Mouse (Mus musculus) layer of hippocampus, adult 18-20 months (tissue): ENCODE results near the gene Exoc6. TPM values are rescaled to one million over a fixed set of nuclear protein-coding genes. Genes with fewer than 3 reads are reported as not detected.
A peak's percentile ranks its signal among the peaks of the same experiment; 100 is the strongest.
"Not testable (repeated sequence)": the region's sequence is repeated elsewhere in the genome, so short reads cannot be mapped to it uniquely, and the experiment has no call there.

ENCODE experiments used
- DNase-seq, 2 experiments: peaks; one replicate each; pipeline ENCODE4 v3.0.0; 2022; ENCODE audit warnings: low spot score in 2 of 2
- long read RNA-seq: library from polyadenylated mRNA; stranded (forward); transcript quantifications from one replicate; pipeline ENCODE4 v2.0.0, GENCODE M21; 2021
- total RNA-seq, 2 experiments: library from RNA; stranded (reverse); gene quantifications; 2 replicates each; pipeline ENCODE4 v1.2.3; 2021

The Exoc6 gene
- 10 to 100 TPM; 50.2 to 51.3 TPM for total RNA-seq
- long read RNA-seq, transcript Exoc6-201 (22 exons, 3,543 nt): major isoform, 71 of 83 reads
- long read RNA-seq, partial matches to known transcripts: 5 of 83 reads
- long read RNA-seq, other reads (novel, unspliced or antisense): 7 of 83 reads

DNA sequence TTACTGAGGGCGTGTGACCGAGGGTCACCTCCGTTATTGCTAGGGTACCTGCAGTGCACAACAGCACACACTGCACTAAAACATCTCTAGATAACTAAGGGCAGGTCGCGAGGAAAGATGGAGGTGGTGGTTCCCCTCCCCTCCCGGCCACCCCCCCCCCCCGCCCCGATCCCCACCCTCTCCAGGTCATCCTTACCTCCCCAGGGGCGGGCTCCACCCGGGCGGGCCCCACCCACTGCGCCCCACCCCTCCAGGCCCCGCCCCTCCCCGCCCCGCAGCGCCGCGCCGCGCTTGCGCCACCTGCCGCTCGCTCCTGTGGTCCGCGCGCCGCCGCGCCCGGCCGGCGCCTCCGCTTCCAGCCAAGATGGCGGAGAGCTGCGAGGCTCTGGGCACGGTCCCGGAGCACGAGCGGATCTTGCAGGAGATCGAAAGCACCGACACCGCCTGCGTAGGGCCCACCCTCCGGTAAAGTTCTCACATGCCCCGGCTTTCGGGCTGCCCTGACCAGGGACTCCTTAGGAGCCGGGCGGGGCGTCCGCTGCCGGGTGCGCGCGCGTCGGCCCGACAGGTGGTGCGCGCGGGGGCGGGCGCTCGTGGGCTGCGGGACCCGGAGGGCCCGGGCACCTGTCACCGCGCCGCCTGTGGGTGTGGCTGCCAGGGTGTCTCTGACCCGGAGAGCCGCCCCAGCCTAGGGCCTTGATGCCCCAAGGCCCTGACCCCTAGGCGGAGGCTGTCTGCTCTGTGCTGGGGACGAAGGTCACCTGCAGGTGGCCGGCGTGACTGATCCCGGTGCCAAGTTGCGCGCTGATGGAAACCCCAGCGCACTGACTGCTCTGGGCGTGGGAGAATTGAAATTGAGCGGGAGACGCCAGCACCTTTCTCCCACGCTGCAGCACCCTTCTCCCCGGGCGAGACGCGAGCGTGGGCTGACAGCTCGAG, at the start of gene Exoc6:
Gene Exoc6 (plus strand): TSS at position 318 of the 939 bp plus-strand sequence.
- peak; percentile 72 to 74 for DNase-seq

DNA sequence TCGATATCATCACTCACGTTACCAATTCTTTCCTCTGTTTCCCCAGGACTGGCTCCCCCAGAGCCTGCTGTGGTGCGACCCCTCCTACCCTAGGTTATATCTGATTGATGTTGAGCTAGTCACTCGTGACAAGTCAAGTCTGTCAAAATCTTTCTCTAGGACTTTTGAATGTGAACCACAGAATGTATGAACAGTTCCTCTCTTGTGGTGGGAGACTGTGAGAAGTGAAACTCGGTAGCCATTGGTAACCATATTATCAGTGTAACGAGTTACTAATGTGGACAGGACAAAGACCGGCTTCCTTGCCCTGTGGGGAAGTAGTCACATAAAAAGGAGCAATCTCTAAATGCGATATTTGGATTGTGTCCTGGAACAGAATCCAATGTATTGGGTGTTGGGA, 47.2 kb upstream of the Exoc6 start:
- no peak for DNase-seq

DNA sequence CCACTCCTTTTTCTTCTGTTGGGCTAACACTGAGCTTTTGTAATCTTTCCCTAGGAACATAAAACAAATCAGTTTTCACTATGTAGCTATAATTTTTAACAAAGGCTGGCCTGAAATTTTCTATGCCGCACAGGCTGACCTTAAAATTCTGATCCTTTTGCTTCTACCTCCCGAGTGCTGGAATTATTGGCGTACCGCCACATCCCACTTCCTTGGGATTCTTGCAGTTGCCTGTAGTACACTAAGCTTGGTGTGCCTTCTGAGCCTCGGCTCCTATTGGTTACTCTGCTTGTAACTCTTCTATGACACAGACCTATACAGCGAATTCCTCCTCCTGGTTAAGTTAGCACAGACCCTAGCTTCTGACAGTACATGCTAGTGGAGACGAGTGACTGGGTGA, 44.2 kb upstream of the Exoc6 start:
- DNase-seq: no peak

DNA sequence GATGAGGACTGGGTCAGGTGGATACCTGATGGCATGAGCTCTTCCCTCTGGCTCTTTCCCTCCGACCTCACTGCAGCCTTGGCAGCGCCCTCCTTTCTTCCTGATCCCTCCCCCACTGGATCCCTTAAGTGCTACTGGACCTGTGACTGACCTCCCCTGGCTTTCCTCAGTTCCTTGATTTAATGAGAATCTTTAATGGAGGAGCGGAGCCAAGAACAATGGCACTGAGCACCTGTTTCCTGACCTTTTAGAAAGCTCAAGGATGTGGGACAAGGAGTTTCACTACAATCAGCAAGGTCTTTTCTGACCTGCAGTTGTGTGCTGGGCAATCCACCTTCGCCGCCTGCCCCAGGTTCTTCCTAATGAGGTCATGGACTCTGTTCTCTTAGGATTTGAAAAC, 43.6 kb upstream of the Exoc6 start:
- DNase-seq: no peak

DNA sequence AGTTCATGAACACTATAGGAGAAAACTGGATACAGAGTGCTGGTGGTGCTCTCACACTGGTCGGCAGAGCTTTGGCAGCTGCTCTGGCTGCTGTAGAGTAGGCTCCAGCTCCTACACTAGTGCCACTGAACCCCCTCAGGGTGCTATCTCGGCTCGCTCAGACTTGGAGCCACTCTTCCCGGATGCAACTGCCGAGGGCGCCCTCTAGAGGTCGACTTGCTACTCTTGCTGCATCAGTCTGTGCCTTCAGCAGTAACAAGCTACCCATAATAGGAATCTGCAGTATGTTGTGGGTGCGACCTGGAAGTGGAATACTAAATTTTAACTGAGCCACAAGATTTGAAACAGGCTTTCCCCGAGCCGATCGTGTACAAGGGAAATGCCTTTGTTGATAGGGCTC, 40.5 kb upstream of the Exoc6 start:
- DNase-seq: peak; percentile 28 to 70

DNA sequence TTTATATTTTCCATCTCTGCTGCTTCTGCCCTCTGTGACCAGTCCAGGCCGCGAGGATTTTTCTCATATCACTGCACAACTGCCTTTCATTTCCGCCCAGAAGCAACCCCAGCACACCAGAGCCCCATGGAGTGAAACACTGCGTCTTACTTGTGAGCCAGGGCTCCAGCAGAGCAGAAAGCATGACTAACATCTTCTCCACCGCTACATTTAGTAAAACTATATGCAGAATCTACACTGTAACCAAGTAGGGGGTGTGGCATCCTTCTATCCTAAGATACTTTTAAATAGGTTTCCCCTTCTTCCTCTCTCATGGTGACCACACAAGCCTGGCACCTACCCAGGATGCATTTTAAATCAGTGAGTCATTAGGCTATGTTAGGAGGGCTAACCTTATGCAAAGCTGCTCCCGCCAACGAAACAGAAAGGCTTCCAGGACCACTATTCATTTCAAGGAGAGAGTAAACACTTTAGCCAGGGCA, 35.4 kb upstream of the Exoc6 start:
- DNase-seq: no peak

DNA sequence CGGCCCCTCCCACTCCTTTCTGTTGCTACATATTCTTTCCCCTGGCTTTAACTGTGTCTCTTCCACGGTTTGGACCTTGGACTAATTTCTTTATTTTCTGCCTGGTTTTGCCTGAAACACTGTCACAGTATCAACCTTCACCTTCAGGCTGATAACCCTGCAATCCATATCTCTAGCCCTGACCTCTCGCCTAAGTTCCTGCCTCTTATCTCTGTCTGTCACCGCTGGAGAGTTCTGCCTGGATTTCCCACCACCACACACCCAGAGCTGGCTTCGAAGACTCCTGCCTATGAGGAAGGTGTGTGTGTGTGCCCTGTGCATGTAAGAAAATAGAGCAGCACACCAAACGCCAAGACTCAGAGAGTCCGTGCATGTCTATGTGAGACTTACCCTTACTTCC, 32.8 kb upstream of the Exoc6 start:
- DNase-seq: no peak

DNA sequence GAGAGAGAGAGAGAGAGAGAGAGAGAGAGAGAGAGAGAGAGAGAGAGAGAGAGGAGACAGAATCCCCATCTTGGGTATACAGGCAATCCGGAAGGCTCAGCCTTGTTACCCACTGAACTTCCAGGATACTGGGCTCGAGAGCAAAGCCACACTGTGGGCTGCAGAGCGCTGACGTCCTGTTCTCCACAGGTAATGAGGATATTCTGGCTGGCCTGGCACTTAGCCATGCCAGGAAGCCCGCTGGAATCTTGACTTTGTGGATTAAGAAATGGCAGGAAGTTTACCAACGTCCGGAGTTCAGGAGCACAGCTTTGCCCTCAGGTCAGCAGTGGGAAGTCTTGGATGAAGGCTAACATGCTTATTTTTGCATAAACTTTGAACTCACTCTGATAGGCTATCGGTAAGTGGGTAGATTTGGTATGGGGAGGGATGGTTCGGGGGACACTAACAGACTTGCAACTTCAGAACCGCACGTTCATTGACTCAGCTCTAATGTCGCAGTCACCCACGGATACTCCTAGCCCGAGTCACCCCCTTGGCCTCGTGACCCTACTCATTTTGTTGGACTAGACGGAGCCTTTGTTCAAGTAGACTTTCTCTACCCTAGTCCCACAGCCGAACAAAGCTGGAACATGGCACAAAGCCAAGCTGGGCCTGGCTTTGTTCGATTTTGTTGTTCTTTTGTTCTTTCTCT, 29.3 kb upstream of the Exoc6 start:
- no peak for DNase-seq

DNA sequence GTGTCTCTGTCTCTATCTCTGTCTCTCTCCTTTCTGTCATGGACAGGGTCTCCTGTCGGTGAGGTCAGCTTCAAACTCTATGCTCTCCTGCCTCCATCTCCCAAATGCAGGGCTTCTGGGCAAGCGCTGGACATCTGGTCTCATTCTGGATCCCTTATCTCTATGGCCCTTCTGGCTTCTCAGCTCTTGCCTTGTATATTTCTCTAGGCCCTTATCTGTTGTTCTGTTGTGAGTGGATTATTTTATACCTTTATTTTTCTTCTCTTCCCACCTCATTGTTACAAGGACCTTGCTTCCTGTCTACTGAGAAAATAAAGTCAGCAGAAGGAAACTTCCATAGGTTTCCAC, 28.8 kb upstream of the Exoc6 start:
- DNase-seq: no peak

DNA sequence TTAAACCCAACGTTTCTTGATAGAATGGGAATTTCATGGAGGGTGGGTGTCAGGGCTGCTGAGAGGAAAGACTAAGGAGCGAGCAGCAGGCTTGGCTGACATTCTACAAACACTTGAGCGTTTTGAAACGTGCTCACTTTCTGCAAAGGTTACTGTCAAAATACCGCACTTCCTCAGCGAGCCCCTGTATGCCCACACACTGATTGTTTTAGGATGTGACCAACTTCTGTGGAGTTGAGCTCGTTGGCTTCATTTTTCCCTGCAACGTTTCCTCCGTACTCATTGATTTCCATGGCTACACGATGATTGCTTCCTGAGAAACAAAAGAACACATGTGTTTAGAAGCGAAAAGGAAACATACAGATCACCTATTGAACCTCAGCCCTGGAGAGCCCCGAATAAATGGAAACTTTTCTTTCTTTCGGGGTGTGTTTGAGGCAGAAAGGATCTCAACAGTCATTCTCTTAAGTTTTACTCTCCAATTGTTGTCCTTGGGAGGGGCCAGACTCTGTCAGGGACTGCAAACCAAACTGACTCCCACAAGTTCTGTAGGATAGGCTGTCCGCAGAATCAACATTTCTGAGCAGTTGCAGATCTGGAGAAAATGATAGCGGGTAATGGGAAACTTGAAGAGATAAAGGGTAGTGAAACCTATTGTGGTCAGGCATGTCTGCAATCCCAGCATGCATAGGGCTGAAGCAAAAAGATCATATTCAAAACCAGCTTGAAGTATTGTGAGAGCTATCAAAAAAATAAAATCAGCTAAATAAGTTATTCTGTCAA, 26.7 kb upstream of the Exoc6 start:
- no peak for DNase-seq

DNA sequence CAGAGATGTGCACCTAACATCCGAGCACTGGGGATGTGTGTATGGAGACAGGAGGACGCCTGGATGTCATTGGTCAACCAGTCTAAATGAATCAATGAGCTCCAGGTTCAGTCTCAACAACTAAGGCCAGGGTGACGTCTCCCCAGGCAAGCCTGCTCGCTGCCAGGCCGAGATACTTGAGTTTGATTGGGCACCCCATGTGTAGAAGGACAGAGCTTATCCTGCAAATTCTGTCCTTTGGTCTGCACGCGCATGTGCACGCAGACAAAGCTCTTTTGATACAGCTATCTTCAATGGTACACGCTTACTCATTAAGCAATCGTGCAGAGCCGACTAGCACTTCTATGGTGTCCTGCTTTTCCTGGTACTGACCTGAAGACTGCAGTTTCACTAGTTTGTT, 24.3 kb upstream of the Exoc6 start:
- no peak for DNase-seq

DNA sequence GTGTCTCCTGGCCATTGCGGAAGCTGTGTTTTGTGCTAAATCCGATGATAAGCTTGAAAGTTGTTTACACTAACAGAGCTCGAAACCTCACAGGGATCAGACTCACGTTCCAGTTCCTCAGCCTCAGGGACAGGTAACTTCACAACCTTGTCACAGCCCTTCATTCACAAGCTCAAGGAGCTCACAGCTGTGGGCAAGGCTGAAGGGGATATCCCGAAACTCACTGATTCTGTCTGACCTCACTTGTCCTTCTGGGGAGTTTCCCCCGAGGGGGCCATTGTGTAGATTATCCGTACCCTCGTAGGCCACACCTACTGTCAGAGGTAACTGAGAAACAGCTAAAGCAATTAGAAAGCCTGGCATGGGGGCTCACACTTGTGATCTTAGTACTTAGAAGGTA, 23.4 kb upstream of the Exoc6 start:
- no peak for DNase-seq

DNA sequence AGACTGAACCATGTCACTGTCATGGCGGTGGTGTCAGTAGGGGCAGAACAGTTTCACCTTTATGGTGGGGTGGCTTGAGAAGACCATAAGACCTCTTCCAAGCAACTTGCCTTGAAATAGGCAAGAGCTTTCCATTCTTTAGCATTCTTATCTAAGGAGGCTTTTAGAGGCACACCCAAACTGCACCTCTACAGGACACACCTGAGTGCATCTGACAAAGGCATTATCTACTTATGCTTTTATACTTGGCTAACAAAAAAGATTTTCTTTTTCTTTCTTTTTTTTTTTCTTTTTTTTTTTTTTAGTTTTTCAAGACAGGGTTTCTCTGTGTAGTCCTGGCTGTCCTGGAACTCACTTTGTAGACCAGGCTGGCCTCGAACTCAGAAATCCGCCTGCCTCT, 22.5 kb upstream of the Exoc6 start:
- not testable (repeated sequence) for DNase-seq

DNA sequence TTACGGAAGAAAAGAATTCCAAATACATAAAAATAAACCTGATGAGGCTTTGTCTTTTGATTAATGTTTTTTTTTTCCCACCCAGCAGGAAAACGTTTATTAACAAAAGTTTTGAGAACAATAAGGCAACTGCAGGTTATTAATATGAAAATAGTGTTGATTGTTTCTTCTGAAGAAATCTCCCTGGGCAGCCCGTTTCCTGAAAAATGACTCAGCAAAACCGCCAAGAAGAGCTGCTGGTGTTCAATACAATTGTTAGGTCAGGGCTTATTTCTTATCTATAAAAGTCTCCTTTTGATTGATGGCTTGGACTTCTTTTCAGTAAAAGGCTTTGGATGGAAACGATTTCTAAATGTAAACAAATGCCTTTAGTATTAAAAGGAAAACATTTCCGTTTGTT, 21.6 kb upstream of the Exoc6 start:
- DNase-seq: no peak

DNA sequence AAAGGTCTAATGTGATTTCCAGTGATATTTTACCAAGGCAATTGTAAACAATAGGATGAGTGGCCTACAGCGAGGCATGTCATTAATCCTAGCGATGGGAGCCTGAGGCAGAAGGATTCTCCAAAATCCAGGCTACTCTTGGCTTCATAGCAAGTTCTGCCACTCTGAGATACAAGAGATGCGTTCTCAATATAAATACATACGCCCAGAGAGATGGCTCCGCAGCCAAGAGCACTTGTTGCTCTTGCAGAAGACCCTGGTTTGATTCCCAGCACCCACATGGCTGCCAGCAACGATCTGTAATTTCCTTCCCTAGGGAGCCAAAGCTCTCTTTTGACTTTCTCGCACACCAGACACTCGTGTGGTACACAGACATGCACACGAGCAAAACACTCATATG, 20.9 kb upstream of the Exoc6 start:
- no peak for DNase-seq

DNA sequence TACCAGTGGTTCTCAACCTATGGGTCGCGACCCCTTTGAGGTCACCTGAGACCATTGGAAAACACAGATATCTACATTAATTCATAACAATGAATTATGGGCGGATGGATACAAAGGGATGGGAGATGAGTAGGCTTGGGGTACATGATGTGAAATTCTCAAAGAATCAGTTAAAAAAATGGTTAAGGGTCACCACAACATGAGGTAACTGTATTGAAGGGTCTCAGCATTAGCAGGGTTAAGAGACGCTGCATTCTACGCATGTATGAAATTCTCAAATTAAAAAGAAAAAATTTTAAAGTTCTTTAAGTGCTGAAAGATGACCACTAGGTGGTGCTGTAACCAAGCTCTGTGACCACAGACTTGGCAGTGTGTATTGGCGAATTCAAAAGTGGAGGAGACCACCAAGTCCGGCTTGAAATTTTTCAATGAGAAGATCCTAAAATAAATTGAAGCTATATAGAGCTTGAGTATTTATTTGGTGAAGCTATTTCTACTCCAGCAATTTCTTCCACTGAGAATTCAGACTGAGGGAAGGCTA, 20.2 kb upstream of the Exoc6 start:
- DNase-seq: peak in 1 of 2 experiments; percentile 69

DNA sequence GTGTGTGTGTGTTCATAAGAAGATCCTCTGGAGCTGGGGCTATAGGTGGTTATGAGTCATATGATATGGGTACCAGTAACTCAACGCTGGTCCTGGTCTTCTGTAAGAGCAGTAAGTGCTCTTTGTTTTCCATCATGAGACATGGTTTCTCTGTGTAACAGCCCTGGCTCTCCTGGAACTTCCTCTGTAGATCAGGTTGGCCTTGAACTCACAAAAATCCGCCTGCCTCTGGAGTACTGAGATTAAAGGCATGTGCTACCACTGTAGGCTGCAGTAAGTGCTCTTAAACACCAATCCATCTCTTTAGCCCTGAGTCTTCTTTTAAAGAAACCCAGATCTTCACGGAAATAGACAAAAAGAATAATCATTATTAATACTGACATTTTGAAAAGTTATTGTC, 19.6 kb upstream of the Exoc6 start:
- no peak for DNase-seq

DNA sequence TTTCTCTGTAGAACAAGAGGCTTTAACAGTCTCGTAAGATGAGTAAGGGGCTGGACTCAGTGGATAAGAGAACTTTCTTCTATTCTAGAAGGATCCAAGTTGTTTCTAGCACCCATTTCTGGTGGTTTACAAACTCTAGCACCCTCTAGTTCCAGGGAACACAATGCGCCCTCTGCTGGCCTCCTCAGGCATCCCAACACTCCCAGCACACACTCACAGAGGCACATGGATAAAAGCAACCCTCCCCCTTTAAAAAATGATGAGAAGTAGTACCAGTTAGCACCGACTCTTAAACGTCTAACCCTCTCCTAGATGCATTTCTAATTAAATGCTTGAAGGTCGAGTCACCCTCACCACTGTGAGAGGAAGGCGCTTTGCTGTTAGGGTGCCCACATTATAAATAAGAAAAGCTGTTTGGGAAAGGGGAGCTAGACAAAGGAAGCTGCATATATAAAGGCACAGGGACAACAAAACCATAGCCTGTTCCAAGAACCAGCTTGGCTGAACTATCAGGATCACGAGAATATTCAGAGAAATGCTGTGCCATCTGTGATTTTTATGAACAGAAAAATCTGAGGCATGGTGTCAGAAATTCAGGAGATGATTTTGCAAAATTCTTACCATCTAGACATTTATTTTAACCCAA, 18.9 kb upstream of the Exoc6 start:
- DNase-seq: peak; percentile 25 to 73

DNA sequence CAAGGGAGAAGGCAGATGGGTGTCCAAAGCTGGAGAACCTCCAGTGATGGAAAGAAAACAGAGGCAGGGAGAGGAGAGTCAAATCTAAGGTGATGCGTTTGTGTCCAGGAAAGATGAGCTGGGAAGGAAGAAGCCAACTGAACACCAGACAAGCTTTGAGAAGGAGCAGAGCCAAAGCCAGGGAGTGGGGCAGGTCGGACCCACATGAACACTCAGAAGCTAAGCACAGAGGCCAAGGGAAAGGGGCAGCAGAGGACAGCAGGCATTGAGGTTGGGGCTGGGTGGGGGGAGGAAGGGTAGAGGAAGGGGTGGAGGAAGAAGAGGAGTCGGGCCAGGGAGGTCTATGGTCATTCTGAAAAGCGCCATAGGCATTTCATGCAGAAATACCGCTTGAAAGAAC, 17.0 kb upstream of the Exoc6 start:
- no peak for DNase-seq

DNA sequence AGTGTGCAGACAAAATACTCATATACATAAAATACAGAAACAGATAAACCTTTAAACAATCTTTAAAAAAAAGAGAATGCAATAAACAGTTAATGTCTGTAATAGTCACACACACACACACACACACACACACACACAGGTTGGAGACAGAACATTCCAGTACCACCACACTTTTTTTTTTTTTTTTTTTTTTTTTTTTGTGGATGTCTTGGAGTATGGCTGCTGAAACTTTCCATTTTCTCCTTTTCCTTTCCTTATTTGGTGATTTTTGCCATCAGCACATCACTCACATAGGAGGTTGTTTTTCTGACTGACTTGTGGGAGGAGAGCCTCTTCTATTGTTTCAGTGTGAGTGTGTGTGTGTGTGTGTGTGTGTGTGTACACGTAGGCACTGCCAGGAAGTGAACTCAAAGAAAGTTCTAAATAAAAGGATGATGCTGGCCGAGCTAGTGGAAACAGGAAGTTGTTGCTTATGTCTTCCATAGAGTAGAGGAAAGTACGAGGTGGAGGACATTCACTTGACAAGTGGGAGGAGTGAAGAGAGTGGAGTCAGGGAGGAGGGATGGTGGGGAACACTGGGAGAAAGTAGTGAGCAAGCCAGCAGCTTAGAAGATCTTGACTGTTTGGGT, 15.4 kb upstream of the Exoc6 start:
- no peak for DNase-seq
